Mouse (Mus musculus): ENCODE data around the gene Arl15.

DNA sequence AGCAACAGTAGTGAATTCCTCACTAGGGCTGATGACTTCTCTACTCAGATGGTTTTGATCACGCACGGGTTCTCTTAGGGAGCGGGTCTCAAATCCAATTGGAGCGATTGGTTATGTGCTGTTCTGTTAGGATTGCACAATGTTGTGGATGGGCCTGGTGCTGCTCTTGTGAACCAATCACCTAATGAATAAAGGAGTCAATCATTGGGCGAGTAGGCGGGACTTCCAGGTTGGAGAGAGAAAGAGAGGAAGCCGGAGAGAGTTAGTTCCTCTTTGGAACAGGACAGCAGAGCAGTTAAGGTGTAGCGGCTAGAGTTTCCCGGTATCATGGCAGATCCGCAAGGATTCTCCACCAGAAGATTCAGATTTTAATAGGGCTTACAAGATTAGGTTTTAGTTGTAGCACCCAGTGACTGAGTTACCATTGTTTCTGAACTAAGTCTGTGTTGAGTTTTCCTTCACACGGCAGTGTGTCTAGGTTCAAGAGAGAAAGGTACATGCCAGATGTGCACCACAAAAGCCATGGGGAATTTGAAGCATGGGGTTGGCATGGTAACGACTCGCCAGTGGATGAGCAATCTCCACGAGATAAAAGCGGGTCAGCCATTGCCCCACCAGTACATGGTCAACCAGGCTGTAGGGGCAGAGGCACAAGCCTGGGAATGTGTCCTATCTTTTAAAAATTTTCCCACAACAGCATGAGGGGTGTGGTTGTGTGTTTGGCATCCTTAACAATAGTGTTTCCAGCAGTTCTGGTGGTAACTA is 408.7 kb downstream of the Arl15 start:
- TF ChIP-seq EP300 (optimal IDR thresholded peaks at IDR 0.05) (no peak), CTCF (IDR thresholded peaks at IDR 0.05; ENCODE audit: low read depth) (no peak)
